Mouse (Mus musculus) kidney, embryonic 15.5 days (tissue): ENCODE results near the gene Stxbp4. TPM values are rescaled to one million over a fixed set of nuclear protein-coding genes. Genes with fewer than 3 reads are reported as not detected.

Experiments
- ATAC-seq: fragments of 200-750 bp; cut with Nextera tagmentation; replicated peaks from 2 replicates; pipeline ENCODE4 v1.8.0; 2017; ENCODE audit warnings: moderate TSS enrichment; ENCODE audit not compliant: low FRiP score
- H3K27ac ChIP-seq: fragments of 300-500 bp; sonication (generic); 2 replicates; pipeline ENCODE4 v1.5.1; 2015; ENCODE audit warnings: mild to moderate bottlenecking, inconsistent platforms
- H3K27me3 ChIP-seq: fragments of 300-500 bp; sonication (generic); 2 replicates; pipeline ENCODE4 v1.6.1; 2015; ENCODE audit warnings: inconsistent platforms
- H3K36me3 ChIP-seq: fragments of 300-500 bp; sonication (generic); 2 replicates; pipeline ENCODE4 v1.6.1; 2015; ENCODE audit warnings: inconsistent platforms
- H3K4me1 ChIP-seq: fragments of 300-500 bp; sonication (generic); 2 replicates; pipeline ENCODE4 v1.6.1; 2015; ENCODE audit warnings: inconsistent platforms
- H3K4me2 ChIP-seq: fragments of 300-500 bp; sonication (generic); 2 replicates; pipeline ENCODE4 v1.6.1; 2015; ENCODE audit warnings: moderate library complexity, mild to moderate bottlenecking, inconsistent platforms
- H3K4me3 ChIP-seq: fragments of 300-500 bp; sonication (generic); replicated peaks from 2 replicates; pipeline ENCODE4 v1.5.1; 2015; ENCODE audit warnings: mild to moderate bottlenecking, inconsistent platforms
- H3K9ac ChIP-seq: fragments of 300-500 bp; sonication (generic); 2 replicates; pipeline ENCODE4 v1.6.1; 2015; ENCODE audit warnings: mild to moderate bottlenecking, inconsistent platforms
- H3K9me3 ChIP-seq: fragments of 300-500 bp; sonication (generic); replicated peaks from 2 replicates; pipeline ENCODE4 v1.6.1; 2016; ENCODE audit warnings: inconsistent platforms
- WGBS: fragments of 180-500 bp; shearing (Covaris S2); methylation state at CpG from one replicate; pipeline ENCODE4 v1.1.7; 2015; ENCODE audit warnings: mixed read lengths; 5-methylcytosine and 5-hydroxymethylcytosine counted together
- polyA plus RNA-seq: library from polyadenylated mRNA; unstranded; fragments of >200 nt; fragmentation: Nextera tagmentation; extraction: Ambion mirVana; gene quantifications from 2 replicates; pipeline ENCODE4 v1.2.1, GENCODE M21; 2015

Stxbp4 gene
- polyA plus RNA-seq, 1 experiment from 2014 or later, result 28.0 TPM

GRCm38 (mm10) chr11:90489166-90489565 lies 148.7 kb downstream of the Stxbp4 start:
- ATAC-seq, result no peak
- Histone ChIP-seq H3K9me3 (no peaks in the 10 kb centered on the region), H3K27me3 (no peaks in the 10 kb centered on the region), H3K4me2 (no peak overlapping the region), H3K9ac (no peak overlapping the region), H3K36me3 (peaks cover 23% of the 10 kb centered on the region), H3K27ac (no peak overlapping the region), H3K4me3 (no peak overlapping the region), H3K4me1 (no peaks in the 10 kb centered on the region)
- 93% methylated on average over 10 of the region's 10 CpGs for WGBS

GRCm38 (mm10) chr11:90487686-90488085 lies 150.2 kb downstream of the Stxbp4 start:
- no peak overlapping the region for H3K4me3 ChIP-seq
- H3K4me1 ChIP-seq, result no peaks in the 10 kb centered on the region
- no peaks in the 10 kb centered on the region for H3K27me3 ChIP-seq
- peaks cover 10% of the 10 kb centered on the region; the same call in 1 of the 2 replicates for H3K36me3 ChIP-seq
- no peak for ATAC-seq
- no peak overlapping the region for H3K4me2 ChIP-seq
- H3K9me3 ChIP-seq, result no peaks in the 10 kb centered on the region
- H3K27ac ChIP-seq, result no peak overlapping the region
- H3K9ac ChIP-seq, result no peak overlapping the region
- 95% methylated on average over 8 of the region's 8 CpGs for WGBS

- no peak overlapping the region for H3K9ac ChIP-seq
- no peak overlapping the region for H3K4me2 ChIP-seq
- no peak for ATAC-seq
- no peaks in the 10 kb centered on the region for H3K9me3 ChIP-seq
- no peak overlapping the region for H3K27ac ChIP-seq
- peaks cover 6% of the 10 kb centered on the region; the same call in 1 of the 2 replicates for H3K36me3 ChIP-seq
- no peak overlapping the region for H3K4me3 ChIP-seq
- H3K27me3 ChIP-seq, result no peaks in the 10 kb centered on the region
- no peaks in the 10 kb centered on the region for H3K4me1 ChIP-seq
- WGBS, result 90% methylated on average over 14 of the region's 14 CpGs
These were observed 152.9 kb downstream of the Stxbp4 start for GRCm38 (mm10) chr11:90484750-90485637.

GRCm38 (mm10) chr11:90483766-90484165 lies 154.1 kb downstream of the Stxbp4 start:
- Histone ChIP-seq H3K4me1 (no peaks in the 10 kb centered on the region), H3K4me2 (no peak overlapping the region), H3K9ac (no peak overlapping the region), H3K36me3 (peaks cover 6% of the 10 kb centered on the region; the same call in 1 of the 2 replicates), H3K27ac (no peak overlapping the region), H3K27me3 (no peaks in the 10 kb centered on the region), H3K4me3 (no peak overlapping the region), H3K9me3 (no peaks in the 10 kb centered on the region)
- WGBS, result 93% methylated on average over 3 of the region's 3 CpGs
- no peak for ATAC-seq

- ATAC-seq, result no peak
- H3K9me3 ChIP-seq, result no peaks in the 10 kb centered on the region
- WGBS, result 47% methylated on average over 1 of the region's 1 CpGs
- H3K4me2 ChIP-seq, result no peak overlapping the region
- H3K4me3 ChIP-seq, result no peak overlapping the region
- H3K36me3 ChIP-seq, result no peaks in the 10 kb centered on the region
- no peak overlapping the region for H3K9ac ChIP-seq
- H3K27ac ChIP-seq, result no peak overlapping the region
- no peaks in the 10 kb centered on the region for H3K27me3 ChIP-seq
- no peaks in the 10 kb centered on the region for H3K4me1 ChIP-seq
These were observed 156.1 kb downstream of the Stxbp4 start for GRCm38 (mm10) chr11:90481828-90482227.

GRCm38 (mm10) chr11:90470271-90470670 lies 167.6 kb downstream of the Stxbp4 start:
- 90% methylated on average over 4 of the region's 4 CpGs for WGBS
- no peak overlapping the region for H3K9ac ChIP-seq
- H3K27ac ChIP-seq, result no peak overlapping the region
- H3K9me3 ChIP-seq, result no peaks in the 10 kb centered on the region
- H3K4me1 ChIP-seq, result no peaks in the 10 kb centered on the region
- no peaks in the 10 kb centered on the region for H3K27me3 ChIP-seq
- no peak overlapping the region for H3K4me2 ChIP-seq
- no peak overlapping the region for H3K4me3 ChIP-seq
- no peaks in the 10 kb centered on the region for H3K36me3 ChIP-seq
- ATAC-seq, result no peak

GRCm38 (mm10) chr11:90464046-90464595 lies 173.8 kb downstream of the Stxbp4 start:
- no peak for ATAC-seq
- 70% methylated on average over 10 of the region's 10 CpGs for WGBS

GRCm38 (mm10) chr11:90460458-90460857 lies 177.4 kb downstream of the Stxbp4 start:
- Histone ChIP-seq H3K4me3 (no peak overlapping the region), H3K4me1 (no peaks in the 10 kb centered on the region), H3K9ac (no peak overlapping the region), H3K9me3 (no peaks in the 10 kb centered on the region), H3K4me2 (no peak overlapping the region), H3K27me3 (no peaks in the 10 kb centered on the region), H3K36me3 (no peaks in the 10 kb centered on the region), H3K27ac (no peak overlapping the region)
- ATAC-seq, result no peak
- 85% methylated on average over 3 of the region's 3 CpGs for WGBS

More at GRCm38 (mm10) chr11:90464046-90464595, 173.8 kb downstream of the Stxbp4 start:
- Histone ChIP-seq H3K4me3 (no peak overlapping the region), H3K4me1 (no peaks in the 10 kb centered on the region), H3K9ac (no peak overlapping the region), H3K36me3 (no peaks in the 10 kb centered on the region), H3K27ac (no peak overlapping the region), H3K9me3 (no peaks in the 10 kb centered on the region), H3K4me2 (no peak overlapping the region), H3K27me3 (no peaks in the 10 kb centered on the region)

- Histone ChIP-seq H3K4me1 (no peaks in the 10 kb centered on the region), H3K36me3 (no peaks in the 10 kb centered on the region), H3K4me3 (no peak overlapping the region), H3K9me3 (no peaks in the 10 kb centered on the region), H3K9ac (no peak overlapping the region), H3K27me3 (no peaks in the 10 kb centered on the region), H3K27ac (no peak overlapping the region), H3K4me2 (no peak overlapping the region)
- 57% methylated on average over 3 of the region's 3 CpGs for WGBS
- ATAC-seq, result no peak
These were observed 185.8 kb downstream of the Stxbp4 start for GRCm38 (mm10) chr11:90452134-90452533.

GRCm38 (mm10) chr11:90451506-90451905 lies 186.4 kb downstream of the Stxbp4 start:
- H3K27me3 ChIP-seq, result no peaks in the 10 kb centered on the region
- no peak for ATAC-seq
- no peak overlapping the region for H3K4me3 ChIP-seq
- WGBS, result 84% methylated on average over 5 of the region's 5 CpGs
- H3K9ac ChIP-seq, result no peak overlapping the region
- no peaks in the 10 kb centered on the region for H3K36me3 ChIP-seq
- H3K4me2 ChIP-seq, result no peak overlapping the region
- H3K9me3 ChIP-seq, result no peaks in the 10 kb centered on the region
- H3K27ac ChIP-seq, result no peak overlapping the region
- no peaks in the 10 kb centered on the region for H3K4me1 ChIP-seq

- H3K4me2 ChIP-seq, result no peak overlapping the region
- no peaks in the 10 kb centered on the region for H3K4me1 ChIP-seq
- no peak for ATAC-seq
- no peak overlapping the region for H3K4me3 ChIP-seq
- H3K9me3 ChIP-seq, result no peaks in the 10 kb centered on the region
- no peak overlapping the region for H3K27ac ChIP-seq
- 67% methylated on average over 2 of the region's 2 CpGs for WGBS
- no peak overlapping the region for H3K9ac ChIP-seq
- H3K36me3 ChIP-seq, result no peaks in the 10 kb centered on the region
- no peaks in the 10 kb centered on the region for H3K27me3 ChIP-seq
These were observed 195.4 kb downstream of the Stxbp4 start for GRCm38 (mm10) chr11:90442462-90442861.

- Histone ChIP-seq H3K9me3 (no peaks in the 10 kb centered on the region), H3K4me1 (no peaks in the 10 kb centered on the region), H3K27ac (no peak overlapping the region), H3K9ac (no peak overlapping the region), H3K27me3 (no peaks in the 10 kb centered on the region), H3K36me3 (no peaks in the 10 kb centered on the region), H3K4me2 (no peak overlapping the region), H3K4me3 (no peak overlapping the region)
- 71% methylated on average over 3 of the region's 3 CpGs for WGBS
- no peak for ATAC-seq
These were observed 197.0 kb downstream of the Stxbp4 start for GRCm38 (mm10) chr11:90440851-90441250.
